Mouse (Mus musculus): ENCODE results near the gene Pik3c2b.

The Pik3c2b gene

GRCm38 (mm10) chr1:133091483-133091882 is 46.0 kb downstream of the Pik3c2b start:
- no peak for DNase-seq (ENCODE audit: extremely low spot score, low spot score)

- no peak for DNase-seq (ENCODE audit: extremely low spot score, low spot score)
Measured at GRCm38 (mm10) chr1:133093719-133094118, 48.3 kb downstream of the Pik3c2b start.

GRCm38 (mm10) chr1:133100980-133101798 is 55.7 kb downstream of the Pik3c2b start:
- DNase-seq (ENCODE audit: extremely low spot score, low spot score): peak; percentile 81

DNA sequence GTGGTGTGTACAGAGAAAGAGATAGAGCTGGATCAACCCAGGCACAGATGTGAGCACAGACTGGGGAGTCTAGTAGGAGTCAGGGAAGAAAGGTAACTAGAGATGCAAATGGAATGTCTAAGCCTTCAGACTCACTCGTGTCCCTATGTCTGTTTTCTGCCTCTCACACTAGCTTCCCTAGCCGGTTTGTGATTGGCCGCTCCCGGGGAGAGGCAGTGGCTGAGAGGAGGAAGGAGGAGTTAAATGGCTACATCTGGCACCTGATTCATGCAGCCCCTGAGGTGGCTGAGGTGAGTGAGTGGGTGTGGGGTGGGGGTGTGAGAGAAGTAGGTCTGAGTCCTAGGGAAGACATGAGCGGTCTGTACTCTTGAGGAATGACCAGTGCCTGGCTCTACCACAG is 56.6 kb downstream of the Pik3c2b start:
- DNase-seq (ENCODE audit: extremely low spot score, low spot score): no peak

GRCm38 (mm10) chr1:133103315-133103714 is 57.8 kb downstream of the Pik3c2b start:
- DNase-seq (ENCODE audit: extremely low spot score, low spot score): no peak

- no peak for DNase-seq (ENCODE audit: extremely low spot score, low spot score)
Measured at GRCm38 (mm10) chr1:133103871-133104270, 58.4 kb downstream of the Pik3c2b start.

- no peak for DNase-seq (ENCODE audit: extremely low spot score, low spot score)
Measured at GRCm38 (mm10) chr1:133116108-133116507, 70.6 kb downstream of the Pik3c2b start.

- no peak for DNase-seq (ENCODE audit: extremely low spot score, low spot score)
Measured at GRCm38 (mm10) chr1:133118127-133118526, 72.7 kb downstream of the Pik3c2b start.

DNA sequence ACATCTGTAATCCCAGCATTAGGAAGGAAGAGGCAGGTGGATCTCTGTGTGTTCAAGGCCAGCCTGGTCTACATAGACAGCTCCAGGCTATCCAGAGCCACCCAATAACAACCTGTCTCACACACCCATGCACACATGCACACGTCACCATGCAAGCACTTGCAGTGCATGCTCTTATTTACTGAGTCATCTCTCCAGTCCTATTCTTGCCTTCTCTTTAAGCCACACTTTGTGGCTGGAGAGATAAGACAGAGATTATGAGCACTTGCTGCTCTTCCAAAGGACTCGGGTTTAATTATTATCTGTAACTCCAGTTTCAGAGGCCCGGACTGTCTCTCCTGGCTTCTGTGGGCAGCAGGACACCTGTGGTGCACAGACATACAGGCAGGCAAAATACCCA is 73.4 kb downstream of the Pik3c2b start:
- no peak for DNase-seq (ENCODE audit: extremely low spot score, low spot score)

DNA sequence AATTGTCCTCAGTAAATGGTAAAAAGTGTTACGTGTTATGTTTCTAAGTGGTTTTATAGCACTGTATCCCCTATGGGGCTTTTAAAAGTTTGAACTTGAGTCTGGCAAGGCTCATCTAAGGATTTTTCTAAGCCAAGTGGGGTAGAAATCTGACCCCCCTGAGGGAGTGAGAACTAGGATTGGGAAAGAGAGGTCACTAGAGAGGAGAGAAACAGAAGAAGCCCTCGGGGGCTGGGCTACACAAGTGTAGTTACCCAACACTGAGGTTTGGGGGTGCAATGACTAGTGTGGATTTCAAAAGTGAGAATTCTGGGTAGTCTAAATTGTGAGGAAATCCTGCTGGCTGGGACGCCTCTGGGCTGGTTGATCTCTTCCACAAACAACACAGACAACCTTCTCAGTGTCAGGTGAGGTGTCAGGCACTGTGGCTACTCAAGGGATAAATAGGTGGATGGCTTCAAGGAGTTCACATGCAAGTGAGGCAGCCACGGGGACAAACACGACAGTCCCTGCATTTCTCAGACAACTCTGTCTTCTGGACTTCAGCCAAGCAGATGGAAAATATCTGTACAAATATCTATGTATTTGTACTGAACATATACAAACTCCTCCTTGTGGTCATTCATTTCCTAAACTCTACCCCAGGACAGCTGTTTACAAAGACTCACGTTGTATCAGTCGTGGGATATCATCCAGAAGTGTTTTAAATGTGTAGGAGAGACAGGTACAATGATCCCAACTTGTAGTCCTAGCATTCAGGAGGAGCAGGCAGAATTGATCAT is 74.7 kb downstream of the Pik3c2b start:
- DNase-seq (ENCODE audit: extremely low spot score, low spot score): no peak

DNA sequence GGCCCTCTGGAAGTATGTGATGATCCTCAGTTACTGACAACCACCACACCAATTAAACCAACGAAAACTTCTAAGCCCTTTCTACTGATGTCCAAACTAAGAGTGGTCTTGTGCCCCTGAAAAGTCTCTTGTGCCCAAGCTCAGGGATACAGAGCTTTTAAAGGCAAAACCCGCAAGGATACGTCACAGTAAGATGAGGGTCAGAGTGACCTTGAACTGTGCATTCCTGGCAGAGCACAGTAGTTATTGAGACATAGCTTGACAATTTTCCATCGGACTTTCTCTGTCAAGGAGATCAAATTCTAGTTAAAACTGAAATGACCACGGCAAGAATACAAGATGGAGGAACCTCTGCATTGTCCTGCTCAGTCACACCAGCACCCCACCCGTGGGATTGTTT is 75.8 kb downstream of the Pik3c2b start:
- no peak for DNase-seq (ENCODE audit: extremely low spot score, low spot score)

GRCm38 (mm10) chr1:133124137-133124536 is 78.7 kb downstream of the Pik3c2b start:
- DNase-seq (ENCODE audit: extremely low spot score, low spot score): no peak

DNA sequence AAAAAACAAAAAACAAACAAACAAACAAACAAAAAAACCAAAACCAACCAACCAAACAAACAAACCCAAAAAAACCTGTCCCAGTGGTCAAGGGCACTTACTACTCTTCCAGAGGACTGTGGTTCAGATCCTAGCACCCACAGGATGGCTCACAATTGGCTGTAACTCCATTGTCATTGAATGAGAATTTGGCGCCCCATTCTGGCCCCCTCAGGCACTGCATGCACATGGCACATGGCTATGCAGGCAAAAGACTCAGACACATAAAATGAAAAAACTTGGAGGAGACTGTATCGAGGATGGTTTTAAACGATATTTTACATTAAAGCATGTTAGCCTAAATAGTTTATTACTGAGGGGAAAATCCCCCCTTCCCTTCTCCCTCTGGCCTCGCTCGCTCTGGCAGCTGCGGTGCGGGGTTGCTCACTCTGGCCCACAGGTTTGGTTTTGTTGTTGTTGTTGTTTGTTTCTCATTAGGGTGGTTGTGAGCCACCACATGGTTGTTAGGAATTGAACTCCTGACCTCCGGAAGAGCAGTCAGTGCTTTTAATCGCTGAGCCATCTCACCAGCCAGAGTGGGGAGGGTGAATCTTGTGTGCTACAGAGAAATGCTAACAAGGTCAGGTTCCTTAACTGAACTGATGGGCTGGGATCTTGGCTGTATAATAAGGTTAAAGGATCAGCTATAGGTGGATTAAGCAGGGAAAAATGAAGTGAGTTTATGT is 80.3 kb downstream of the Pik3c2b start:
- DNase-seq (ENCODE audit: extremely low spot score, low spot score): no peak

DNA sequence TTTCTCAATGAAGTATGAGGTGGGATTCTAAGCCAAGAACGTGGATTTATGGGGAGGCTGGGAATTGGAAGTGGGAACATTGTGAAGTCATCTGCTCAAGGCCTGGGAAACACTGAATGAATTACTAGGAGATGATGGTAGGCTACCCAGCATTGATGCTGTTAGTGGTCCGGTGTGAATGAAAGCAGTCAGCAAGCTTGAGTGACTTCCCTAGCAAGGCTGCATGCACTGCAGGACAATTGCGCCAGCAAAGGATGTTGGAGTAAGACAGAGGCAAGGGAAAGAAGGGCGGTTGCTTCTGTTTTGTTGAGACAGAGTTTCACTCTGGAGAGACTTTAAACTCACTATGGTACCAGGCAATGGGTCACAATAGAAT is 80.9 kb downstream of the Pik3c2b start:
- no peak for DNase-seq (ENCODE audit: extremely low spot score, low spot score)

DNA sequence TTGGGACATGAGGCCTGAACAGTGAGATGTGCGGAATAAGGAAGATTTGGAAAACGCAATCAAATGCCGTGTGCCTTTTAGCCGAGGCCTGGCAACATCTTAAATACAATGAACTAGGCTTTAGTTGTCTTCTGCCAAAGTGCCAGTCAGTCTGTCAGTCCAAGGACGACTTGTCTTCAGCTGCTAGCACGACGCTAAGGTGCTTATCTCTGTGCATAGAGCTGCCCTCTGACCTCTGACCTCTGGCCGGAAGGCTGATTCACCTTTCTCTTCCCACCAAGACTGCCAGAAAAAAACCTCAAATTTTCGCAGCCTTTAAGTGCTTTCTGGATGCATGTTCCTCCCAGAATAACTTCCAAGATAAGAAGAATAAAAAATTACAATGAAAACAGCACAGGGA is 81.9 kb downstream of the Pik3c2b start:
- no peak for DNase-seq (ENCODE audit: extremely low spot score, low spot score)

GRCm38 (mm10) chr1:133129471-133130221 is 84.2 kb downstream of the Pik3c2b start:
- no peak for DNase-seq (ENCODE audit: extremely low spot score, low spot score)

GRCm38 (mm10) chr1:133130638-133131560 is 85.4 kb downstream of the Pik3c2b start, which contains the start of gene Ppp1r15b:
TSS of gene Ppp1r15b (plus strand) at chr1:133131143.
- peak; percentile 97 for DNase-seq (ENCODE audit: extremely low spot score, low spot score)

GRCm38 (mm10) chr1:133131561-133131905 is 86.1 kb downstream of the Pik3c2b start:
- no peak for DNase-seq (ENCODE audit: extremely low spot score, low spot score)

DNA sequence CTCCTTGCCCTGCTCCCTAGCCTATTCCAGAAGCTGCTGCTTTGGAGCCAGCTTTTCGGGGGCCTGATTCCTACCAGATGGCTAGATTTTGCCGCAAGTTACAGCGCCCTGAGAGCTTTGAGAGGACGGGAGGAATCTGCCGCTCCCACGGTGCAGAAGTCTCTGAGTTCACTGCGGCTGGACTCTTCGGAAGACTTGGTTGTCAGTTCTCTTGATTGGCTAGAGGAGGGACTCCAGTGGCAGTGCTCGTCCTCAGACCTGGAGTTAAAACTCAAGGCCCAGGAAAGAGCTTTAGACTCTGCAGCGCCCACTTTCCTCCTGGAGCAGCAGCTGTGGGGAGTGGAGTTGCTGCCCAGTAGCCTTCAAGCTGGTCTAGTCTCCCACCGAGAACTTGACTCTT is 86.5 kb downstream of the Pik3c2b start:
- DNase-seq (ENCODE audit: extremely low spot score, low spot score): peak; percentile 42

Data from neural tube, embryonic 10.5 days (tissue).